Mouse (Mus musculus) adrenal gland, postnatal 25 days (tissue): Measurements from ENCODE around the gene Ccl6. TPM values are rescaled to one million over a fixed set of nuclear protein-coding genes. Genes with fewer than 3 reads are reported as not detected.

Source experiments
- DNase-seq: peaks from one replicate; pipeline ENCODE4 v3.0.0; 2021; ENCODE audit warnings: mixed read lengths
- long read RNA-seq: library from polyadenylated mRNA; stranded (forward); transcript quantifications from one replicate; pipeline ENCODE4 v2.0.0, GENCODE M21; 2021
- total RNA-seq: library from RNA; stranded (reverse); gene quantifications from 2 replicates; pipeline ENCODE4 v1.2.3, GENCODE M21; 2021

The Ccl6 gene
- 5.9 and 6.0 TPM in 2 replicates for total RNA-seq
- long read RNA-seq, partial matches to known transcripts: 0 of 4 reads
- long read RNA-seq, other reads (novel, unspliced or antisense): 0 of 4 reads

GRCm38 (mm10) chr11:83592853-83593252 is at the start of gene Ccl6:
Gene Ccl6 (minus strand): TSS chr11:83593087.
- DNase-seq: no peak

- DNase-seq: no peak
Observed at GRCm38 (mm10) chr11:83641216-83641615, 48.3 kb upstream of the Ccl6 start.

GRCm38 (mm10) chr11:83640141-83640540 is 47.3 kb upstream of the Ccl6 start:
- DNase-seq: no peak

- no peak for DNase-seq
Observed at GRCm38 (mm10) chr11:83639533-83639932, 46.6 kb upstream of the Ccl6 start.

- DNase-seq: no peak
Observed at GRCm38 (mm10) chr11:83638934-83639333, 46.0 kb upstream of the Ccl6 start.

GRCm38 (mm10) chr11:83636742-83637235 is 43.9 kb upstream of the Ccl6 start:
- DNase-seq: no peak

- DNase-seq: no peak
Observed at GRCm38 (mm10) chr11:83634898-83635297, 42.0 kb upstream of the Ccl6 start.

GRCm38 (mm10) chr11:83634425-83634824 is 41.5 kb upstream of the Ccl6 start:
- no peak for DNase-seq

- no peak for DNase-seq
Observed at GRCm38 (mm10) chr11:83632744-83633143, 39.9 kb upstream of the Ccl6 start.

GRCm38 (mm10) chr11:83631065-83631464 is 38.2 kb upstream of the Ccl6 start:
- DNase-seq: no peak

GRCm38 (mm10) chr11:83630630-83631029 is 37.7 kb upstream of the Ccl6 start:
- no peak for DNase-seq

GRCm38 (mm10) chr11:83628808-83629207 is 35.9 kb upstream of the Ccl6 start:
- DNase-seq: no peak

GRCm38 (mm10) chr11:83623586-83623985 is 30.7 kb upstream of the Ccl6 start:
- no peak for DNase-seq

- no peak for DNase-seq
Observed at GRCm38 (mm10) chr11:83619037-83619436, 26.1 kb upstream of the Ccl6 start.

GRCm38 (mm10) chr11:83618238-83618637 is 25.4 kb upstream of the Ccl6 start:
- DNase-seq: no peak

- no peak for DNase-seq
Observed at GRCm38 (mm10) chr11:83616586-83616985, 23.7 kb upstream of the Ccl6 start.

- DNase-seq: no peak
Observed at GRCm38 (mm10) chr11:83610900-83611299, 18.0 kb upstream of the Ccl6 start.

- no peak for DNase-seq
Observed at GRCm38 (mm10) chr11:83606396-83606795, 13.5 kb upstream of the Ccl6 start.

GRCm38 (mm10) chr11:83605535-83605934 is 12.6 kb upstream of the Ccl6 start:
- DNase-seq: no peak

- DNase-seq: no peak
Observed at GRCm38 (mm10) chr11:83604698-83605097, 11.8 kb upstream of the Ccl6 start.

GRCm38 (mm10) chr11:83603399-83603798 is 10.5 kb upstream of the Ccl6 start:
- no peak for DNase-seq

- no peak for DNase-seq
Observed at GRCm38 (mm10) chr11:83600576-83600975, 7.7 kb upstream of the Ccl6 start.

- DNase-seq: no peak
Observed at GRCm38 (mm10) chr11:83598991-83599390, 6.1 kb upstream of the Ccl6 start.

- no peak for DNase-seq
Observed at GRCm38 (mm10) chr11:83598207-83598837, 5.4 kb upstream of the Ccl6 start.
